11 mouse cellular contexts compared by ENCODE assay signal in genomic region chr11:76587333-76587732, GRCm38 (mm10). TPM values are rescaled to one million over a fixed set of nuclear protein-coding genes. Genes with fewer than 3 reads are reported as not detected.
A peak's percentile ranks its signal among the peaks of the same experiment; 100 is the strongest.
DNase-seq lines count a peak whose midpoint lies in the region; ATAC-seq and TF ChIP-seq lines count a peak whose summit lies in the region.
"Had no signal": no experiment of that assay in that cellular context is flagged by ENCODE, and none has a peak within 500 bp of the region (broad histone marks: within the 10 kb centered on the region; RNA-seq: fewer than 3 reads in every experiment).

No protein-coding gene starts in this region.

- TF ChIP-seq POLR2A in thymus, adult 2 months (IDR thresholded peaks at IDR 0.05; ENCODE audit: control insufficient read depth, extremely low read depth, insufficient read depth, low read length, poor library complexity), result no peak

- H3K36me3 ChIP-seq in thymus, adult 2 months (ENCODE audit: control insufficient read depth, insufficient read depth, low read length), result no peaks in the 10 kb centered on the region
- H3K36me3 ChIP-seq in liver, embryonic 13.5 days, result no peaks in the 10 kb centered on the region
- H3K36me3 ChIP-seq: forebrain, embryonic 15.5 days had no signal

- peak; percentile 16 for DNase-seq in heart, adult 8-10 months (ENCODE audit: low spot score)
- DNase-seq in heart, postnatal 4 days, result no peak
- no peak for DNase-seq in thymus, adult 2 months
- DNase-seq in thymus, postnatal 25 days, result no peak
- DNase-seq in liver, embryonic 13.5 days, result no peak
- no peak for DNase-seq in urinary bladder, adult 2 months (ENCODE audit: low spot score)
- DNase-seq in cerebellum, adult 9-10 months, result no peak
- no peak for DNase-seq in urinary bladder, postnatal 4 days (ENCODE audit: low spot score in 2 of 2)
- DNase-seq: cerebellum, postnatal 14 days had no signal

- no peak for TF ChIP-seq CTCF in thymus, adult 2 months (IDR thresholded peaks at IDR 0.05; ENCODE audit: borderline replicate concordance, control insufficient read depth, extremely low read depth, insufficient read depth, low read length, poor library complexity)

- no peak overlapping the region for H3K4me3 ChIP-seq in thymus, adult 2 months (ENCODE audit: control insufficient read depth, insufficient read depth, low read length)
- H3K4me3 ChIP-seq in liver, embryonic 13.5 days (replicated peaks), result no peak overlapping the region
- H3K4me3 ChIP-seq: forebrain, embryonic 15.5 days had no signal

- H3K9ac ChIP-seq in liver, embryonic 13.5 days, result no peak overlapping the region
- H3K9ac ChIP-seq: forebrain, embryonic 15.5 days had no signal

- no peak overlapping the region for H3K4me2 ChIP-seq in liver, embryonic 13.5 days
- H3K4me2 ChIP-seq: forebrain, embryonic 15.5 days had no signal

- peak overlapping the region; percentile 14; the same call in 1 of the 2 replicates for H3K27ac ChIP-seq in thymus, adult 2 months (ENCODE audit: control insufficient read depth, insufficient read depth, low read length)
- peak overlapping the region; percentile 76 for H3K27ac ChIP-seq in liver, embryonic 13.5 days
- H3K27ac ChIP-seq: forebrain, embryonic 15.5 days had no signal

- no peaks in the 10 kb centered on the region for H3K27me3 ChIP-seq in thymus, adult 2 months (ENCODE audit: control insufficient read depth, insufficient read depth, low read length)
- no peaks in the 10 kb centered on the region; the same call in 1 of the 2 replicates for H3K27me3 ChIP-seq in liver, embryonic 13.5 days
- H3K27me3 ChIP-seq: forebrain, embryonic 15.5 days had no signal

- WGBS in thymus, adult 2 months, result 87% methylated on average over 1 of the region's 1 CpGs
- 30% methylated on average over 1 of the region's 1 CpGs for WGBS in liver, embryonic 13.5 days (ENCODE audit: insufficient replicate concordance)

- ATAC-seq in liver, embryonic 13.5 days (ENCODE audit: low read depth), result no peak
- ATAC-seq: forebrain, embryonic 15.5 days; hindbrain, embryonic 16.5 days had no signal

- no peaks in the 10 kb centered on the region for H3K9me3 ChIP-seq in liver, embryonic 13.5 days (replicated peaks)
- H3K9me3 ChIP-seq: forebrain, embryonic 15.5 days had no signal

- H3K4me1 ChIP-seq in thymus, adult 2 months (replicated peaks; ENCODE audit: control insufficient read depth, insufficient read depth, low read length), result peaks cover 19% of the 10 kb centered on the region
- no peaks in the 10 kb centered on the region; the same call in none of the 2 replicates for H3K4me1 ChIP-seq in liver, embryonic 13.5 days (replicated peaks)
- H3K4me1 ChIP-seq: forebrain, embryonic 15.5 days had no signal

RNA-seq across cellular contexts. Expression of gene Abr, which starts 34.8 kb away (rescaled TPM):
- total RNA-seq in heart, adult 8-10 months (2022), result 10 to 100 TPM; 21.9 to 28.6 (median 25.0) TPM
- total RNA-seq in heart, postnatal 4 days (2021), result 10 to 100 TPM; 40.6 to 41.5 TPM
- 75.0 and 79.8 TPM in 2 replicates for polyA plus RNA-seq in thymus, adult 2 months (2012; rRNA removed)
- polyA plus RNA-seq in liver, embryonic 13.5 days (2015; fragmentation: Nextera tagmentation; extraction: Ambion mirVana), result 2.8 and 3.1 TPM in 2 replicates
- polyA plus RNA-seq in urinary bladder, adult 2 months (2012; rRNA removed), result 29.6 and 30.2 TPM in 2 replicates
